Mouse (Mus musculus) heart, embryonic 16.5 days (tissue): Measurements from ENCODE around the gene Wdr75. TPM values are rescaled to one million over a fixed set of nuclear protein-coding genes. Genes with fewer than 3 reads are reported as not detected.

Source experiments
- ATAC-seq: fragments of 200-750 bp; cut with Nextera tagmentation; replicated peaks from 2 replicates; pipeline ENCODE4 v1.8.0; 2017; ENCODE audit warnings: moderate number of reproducible peaks; ENCODE audit not compliant: insufficient read depth, low FRiP score; ENCODE audit errors: extremely low read depth
- H3K27ac ChIP-seq: fragments of 300-500 bp; sonication (generic); 2 replicates; pipeline ENCODE4 v1.5.1; 2014; ENCODE audit warnings: mild to moderate bottlenecking, low read length, control low read depth, moderate library complexity
- H3K27me3 ChIP-seq: fragments of 300-500 bp; sonication (generic); 2 replicates; pipeline ENCODE4 v1.6.1; 2014; ENCODE audit warnings: low read length, mixed read lengths; ENCODE audit not compliant: control insufficient read depth, insufficient read depth
- H3K36me3 ChIP-seq: fragments of 300-500 bp; sonication (generic); 2 replicates; pipeline ENCODE4 v1.6.1; 2014; ENCODE audit not compliant: control insufficient read depth, insufficient read depth
- H3K4me1 ChIP-seq: fragments of 300-500 bp; sonication (generic); 2 replicates; pipeline ENCODE4 v1.6.1; 2014; ENCODE audit warnings: low read length, mixed read lengths; ENCODE audit not compliant: control insufficient read depth, insufficient read depth
- H3K4me2 ChIP-seq: fragments of 300-500 bp; sonication (generic); 2 replicates; pipeline ENCODE4 v1.6.1; 2014; ENCODE audit warnings: low read depth, mild to moderate bottlenecking, control low read depth, low read length
- H3K4me3 ChIP-seq: fragments of 300-500 bp; sonication (generic); 2 replicates; pipeline ENCODE4 v1.5.1; 2014; ENCODE audit warnings: mild to moderate bottlenecking, control low read depth, low read length
- H3K9ac ChIP-seq: fragments of 300-500 bp; sonication (generic); 2 replicates; pipeline ENCODE4 v1.6.1; 2014; ENCODE audit warnings: low read length, control low read depth
- H3K9me3 ChIP-seq: fragments of 300-500 bp; sonication (generic); replicated peaks from 2 replicates; pipeline ENCODE4 v1.6.1; 2016; ENCODE audit warnings: low read length; ENCODE audit not compliant: control insufficient read depth
- WGBS: fragments of 180-500 bp; shearing (Covaris S2); extraction: QIAGEN DNeasy Blood & Tissue Kit; methylation state at CpG from one replicate; pipeline ENCODE4 v1.1.7; 2014; 5-methylcytosine and 5-hydroxymethylcytosine counted together
- polyA plus RNA-seq: library from polyadenylated mRNA; unstranded; fragments of >200 nt; fragmentation: Nextera tagmentation; extraction: Ambion mirVana; gene quantifications from 2 replicates; pipeline ENCODE4 v1.2.1, GENCODE M21; 2015

Wdr75 gene
- polyA plus RNA-seq, 1 experiment from 2014 or later, result 32.7 TPM

DNA sequence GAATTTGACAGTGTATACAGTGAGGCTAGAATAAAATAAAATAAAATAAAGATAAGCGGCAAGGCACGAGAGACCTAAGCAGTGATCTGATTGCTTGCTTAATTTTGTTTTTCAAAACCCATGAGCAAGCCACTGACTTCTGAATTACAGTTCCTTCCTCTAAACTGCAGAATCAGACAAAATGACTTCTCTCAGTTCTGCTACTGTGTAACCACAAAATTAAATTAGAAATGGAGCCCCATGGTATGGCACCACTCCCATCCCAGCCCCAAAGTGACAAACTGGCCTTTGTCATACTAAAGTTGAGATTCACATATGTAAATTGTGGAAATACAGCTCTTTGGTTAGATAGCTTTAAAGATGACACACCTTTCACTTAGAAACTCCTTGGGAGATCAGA, 31.8 kb downstream of the Wdr75 start:
- Histone ChIP-seq H3K9me3 (no peaks in the 10 kb centered on the region), H3K9ac (no peak overlapping the region), H3K4me1 (no peaks in the 10 kb centered on the region), H3K27ac (no peak overlapping the region), H3K4me2 (no peak overlapping the region), H3K27me3 (no peaks in the 10 kb centered on the region), H3K4me3 (no peak overlapping the region), H3K36me3 (peaks cover 13% of the 10 kb centered on the region)
- 89% methylated on average over 2 of the region's 2 CpGs for WGBS
- ATAC-seq, result no peak

- no peaks in the 10 kb centered on the region for H3K27me3 ChIP-seq
- WGBS, result 75% methylated on average over 8 of the region's 8 CpGs
- no peak for ATAC-seq
These were observed 35.7 kb downstream of the Wdr75 start for GRCm38 (mm10) chr1:45830453-45831206.

GRCm38 (mm10) chr1:45835362-45836063, 40.5 kb downstream of the Wdr75 start:
- no peak overlapping the region for H3K9ac ChIP-seq

More at GRCm38 (mm10) chr1:45830453-45831206, 35.7 kb downstream of the Wdr75 start:
- H3K9me3 ChIP-seq, result no peaks in the 10 kb centered on the region
- H3K4me1 ChIP-seq, result no peaks in the 10 kb centered on the region
- no peaks in the 10 kb centered on the region for H3K36me3 ChIP-seq
- no peak overlapping the region for H3K4me2 ChIP-seq
- H3K4me3 ChIP-seq, result no peak overlapping the region
- no peak overlapping the region for H3K27ac ChIP-seq
- H3K9ac ChIP-seq, result no peak overlapping the region

DNA sequence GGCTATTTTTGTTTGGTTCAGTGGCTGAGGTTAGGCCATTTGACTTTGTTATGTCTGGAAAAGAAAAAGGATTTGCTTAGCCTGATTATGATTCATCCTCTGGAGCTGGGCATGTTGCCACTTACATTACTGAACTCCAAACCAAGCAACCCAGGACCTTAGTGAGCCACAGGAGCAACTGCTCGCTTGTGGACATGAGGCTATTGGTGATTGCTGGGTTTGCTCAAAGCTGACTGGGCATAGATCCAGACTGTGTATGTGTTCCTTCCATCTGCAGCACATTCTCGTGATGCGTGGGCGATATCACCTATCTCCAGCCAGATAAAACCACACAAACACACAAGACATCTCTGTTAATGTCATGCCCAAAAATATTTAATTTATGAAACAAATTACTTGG, 42.8 kb downstream of the Wdr75 start:
- WGBS, result 20% methylated on average over 4 of the region's 4 CpGs
- no peaks in the 10 kb centered on the region for H3K36me3 ChIP-seq
- H3K9ac ChIP-seq, result no peak overlapping the region
- peaks cover 5% of the 10 kb centered on the region; the same call in 1 of the 2 replicates for H3K4me1 ChIP-seq
- peak; percentile 89 for ATAC-seq
- H3K27me3 ChIP-seq, result no peaks in the 10 kb centered on the region
- H3K9me3 ChIP-seq, result no peaks in the 10 kb centered on the region
- H3K4me2 ChIP-seq, result no peak overlapping the region
- no peak overlapping the region for H3K4me3 ChIP-seq
- H3K27ac ChIP-seq, result peak overlapping the region; percentile 51

More at GRCm38 (mm10) chr1:45835362-45836063, 40.5 kb downstream of the Wdr75 start:
- no peak overlapping the region for H3K4me3 ChIP-seq
- H3K27me3 ChIP-seq, result no peaks in the 10 kb centered on the region
- no peaks in the 10 kb centered on the region for H3K36me3 ChIP-seq
- H3K27ac ChIP-seq, result no peak overlapping the region
- H3K4me1 ChIP-seq, result peaks cover 5% of the 10 kb centered on the region; the same call in 1 of the 2 replicates
- WGBS, result 64% methylated on average over 4 of the region's 4 CpGs
- no peak for ATAC-seq
- H3K4me2 ChIP-seq, result no peak overlapping the region
- H3K9me3 ChIP-seq, result no peaks in the 10 kb centered on the region

GRCm38 (mm10) chr1:45838271-45838670, 43.3 kb downstream of the Wdr75 start:
- H3K4me3 ChIP-seq, result no peak overlapping the region
- H3K36me3 ChIP-seq, result no peaks in the 10 kb centered on the region
- H3K27ac ChIP-seq, result no peak overlapping the region
- H3K4me2 ChIP-seq, result no peak overlapping the region
- H3K4me1 ChIP-seq, result peaks cover 5% of the 10 kb centered on the region; the same call in 1 of the 2 replicates
- no peaks in the 10 kb centered on the region for H3K9me3 ChIP-seq
- no peak for ATAC-seq
- H3K27me3 ChIP-seq, result no peaks in the 10 kb centered on the region
- no peak overlapping the region for H3K9ac ChIP-seq

- H3K36me3 ChIP-seq, result no peaks in the 10 kb centered on the region
- ATAC-seq, result no peak
- H3K4me1 ChIP-seq, result no peaks in the 10 kb centered on the region
- H3K27me3 ChIP-seq, result no peaks in the 10 kb centered on the region
- no peak overlapping the region for H3K4me2 ChIP-seq
- H3K9me3 ChIP-seq, result peaks cover 4% of the 10 kb centered on the region; the same call in 1 of the 2 replicates
- H3K9ac ChIP-seq, result no peak overlapping the region
- WGBS, result 84% methylated on average over 1 of the region's 1 CpGs
- no peak overlapping the region for H3K4me3 ChIP-seq
- no peak overlapping the region for H3K27ac ChIP-seq
These were observed 50.5 kb downstream of the Wdr75 start for GRCm38 (mm10) chr1:45845466-45845865.

GRCm38 (mm10) chr1:45858038-45858437, 63.1 kb downstream of the Wdr75 start:
- no peak for ATAC-seq
- peaks cover 5% of the 10 kb centered on the region; the same call in 1 of the 2 replicates for H3K4me1 ChIP-seq
- 76% methylated on average over 1 of the region's 1 CpGs for WGBS

DNA sequence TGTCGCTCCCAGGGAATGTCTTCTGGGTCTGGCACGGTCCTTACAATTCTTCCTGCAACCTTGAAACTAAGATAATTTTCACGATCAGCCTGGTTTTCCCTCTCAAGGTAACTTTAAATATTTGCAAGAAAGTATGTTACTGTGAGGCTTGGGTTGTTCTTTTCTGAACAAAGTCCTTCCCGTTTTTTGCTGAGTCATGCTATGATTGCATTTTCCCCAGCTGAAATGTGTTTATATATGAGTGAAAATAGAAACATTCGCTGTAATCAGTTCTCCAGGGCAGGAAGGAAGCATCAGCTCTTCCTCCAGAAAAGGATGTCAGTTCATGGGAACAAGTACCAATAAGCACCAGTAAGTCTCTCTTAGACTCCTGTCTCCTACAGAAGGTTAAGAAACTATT, 65.4 kb downstream of the Wdr75 start:
- Histone ChIP-seq H3K27ac (0 out of 2 replicates have a peak overlapping the region, but pooled peaks have one; percentile 21), H3K9me3 (0 out of 2 replicates have a peak, but pooled peaks cover 3% of the 10 kb centered on the region), H3K36me3 (no peaks in the 10 kb centered on the region), H3K4me3 (no peak overlapping the region), H3K27me3 (no peaks in the 10 kb centered on the region), H3K9ac (no peak overlapping the region), H3K4me1 (peaks cover 14% of the 10 kb centered on the region), H3K4me2 (no peak overlapping the region)
- 0 out of 2 replicates have a peak, but pooled peaks have one; percentile 23 for ATAC-seq
- WGBS, result 30% methylated on average over 5 of the region's 5 CpGs

More at GRCm38 (mm10) chr1:45858038-45858437, 63.1 kb downstream of the Wdr75 start:
- no peaks in the 10 kb centered on the region for H3K27me3 ChIP-seq
- no peaks in the 10 kb centered on the region for H3K36me3 ChIP-seq
- H3K4me3 ChIP-seq, result no peak overlapping the region
- H3K9ac ChIP-seq, result no peak overlapping the region
- H3K27ac ChIP-seq, result no peak overlapping the region
- H3K9me3 ChIP-seq, result 0 out of 2 replicates have a peak, but pooled peaks cover 2% of the 10 kb centered on the region
- H3K4me2 ChIP-seq, result no peak overlapping the region

DNA sequence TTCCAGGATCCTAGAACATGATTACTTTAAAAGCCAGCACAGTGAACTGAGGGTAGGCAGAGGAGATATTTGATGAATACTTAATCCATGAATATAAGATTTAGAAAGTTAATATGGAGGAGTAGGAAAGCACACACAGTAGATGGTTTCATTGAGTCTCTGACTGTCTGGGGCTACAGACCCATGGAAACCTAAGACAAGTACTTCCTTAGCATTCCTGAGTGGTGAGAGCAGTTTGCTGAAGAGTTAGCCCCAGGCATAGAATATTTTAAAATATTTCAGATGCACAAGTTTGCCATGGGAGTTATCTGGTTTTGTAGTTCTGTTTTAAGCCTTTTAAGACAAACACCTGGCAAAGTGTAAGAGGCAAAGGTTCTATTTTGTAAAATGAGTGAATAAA, 66.2 kb downstream of the Wdr75 start:
- no peak for ATAC-seq
- Histone ChIP-seq H3K4me3 (no peak overlapping the region), H3K27ac (no peak overlapping the region), H3K4me1 (peaks cover 20% of the 10 kb centered on the region), H3K9ac (no peak overlapping the region), H3K4me2 (no peak overlapping the region), H3K36me3 (no peaks in the 10 kb centered on the region), H3K27me3 (no peaks in the 10 kb centered on the region), H3K9me3 (0 out of 2 replicates have a peak, but pooled peaks cover 3% of the 10 kb centered on the region)
